Mouse (Mus musculus): Measurements from ENCODE around the gene Gsta4. TPM values are rescaled to one million over a fixed set of nuclear protein-coding genes. Genes with fewer than 3 reads are reported as not detected.
"Not testable (repeated sequence)": the region's sequence is repeated elsewhere in the genome, so short reads cannot be mapped to it uniquely, and the experiment has no call there.

Gsta4 gene
- polyA plus RNA-seq, 1 experiment from 2014 or later: 20.3 TPM

DNA sequence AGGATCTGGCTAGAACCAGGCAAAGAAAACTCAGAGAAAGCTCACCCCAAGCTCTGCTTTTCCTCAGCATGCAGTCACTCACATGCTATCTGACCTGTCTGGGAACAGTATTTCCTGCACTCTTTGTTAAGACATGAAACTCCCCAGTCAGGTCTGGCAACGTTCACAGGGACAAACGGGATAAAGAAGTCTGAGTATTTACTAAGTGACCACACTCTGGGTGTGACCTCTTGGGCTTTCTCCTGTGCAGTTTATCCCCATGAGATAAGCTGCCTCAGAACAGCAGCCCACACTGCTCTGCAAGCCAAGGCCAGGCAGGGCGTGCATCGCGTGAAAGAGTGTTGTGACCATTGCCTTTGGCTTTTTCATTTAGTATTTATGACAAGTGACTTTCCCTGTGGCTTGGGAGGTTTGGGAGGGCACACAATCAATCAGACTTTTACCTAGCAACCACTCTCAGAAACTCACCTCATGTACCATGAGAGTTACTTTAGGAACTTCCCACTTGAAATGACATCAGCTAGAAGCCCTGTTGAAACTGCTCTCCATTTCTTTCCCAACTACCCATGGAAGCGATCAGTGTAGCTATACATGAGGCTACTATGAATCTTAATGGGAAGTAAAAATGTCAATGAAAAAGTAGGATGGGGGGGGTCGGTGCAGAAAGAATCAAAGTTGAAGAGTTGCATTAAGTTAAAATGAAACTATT lies 29.9 kb downstream of the Gsta4 start:
- no peak overlapping the region for H3K9ac ChIP-seq (replicated peaks)
- WGBS: 84% methylated on average over 7 of the region's 7 CpGs
- ATAC-seq (ENCODE audit: low FRiP score, low read depth): no peak

GRCm38 (mm10) chr9:78217074-78217473 lies 34.5 kb downstream of the Gsta4 start:
- Histone ChIP-seq H3K27ac (replicated peaks) (no peak overlapping the region), H3K9me3 (no peaks in the 10 kb centered on the region), H3K27me3 (no peaks in the 10 kb centered on the region), H3K4me2 (replicated peaks) (no peak overlapping the region), H3K9ac (replicated peaks) (no peak overlapping the region), H3K4me1 (no peaks in the 10 kb centered on the region), H3K36me3 (no peaks in the 10 kb centered on the region), H3K4me3 (no peak overlapping the region)
- 79% methylated on average over 4 of the region's 4 CpGs for WGBS
- ATAC-seq (ENCODE audit: low FRiP score, low read depth): no peak

More for the DNA sequence above, 29.9 kb downstream of the Gsta4 start:
- Histone ChIP-seq H3K4me1 (no peaks in the 10 kb centered on the region), H3K4me3 (no peak overlapping the region), H3K36me3 (no peaks in the 10 kb centered on the region), H3K27ac (replicated peaks) (no peak overlapping the region), H3K9me3 (no peaks in the 10 kb centered on the region), H3K4me2 (replicated peaks) (no peak overlapping the region), H3K27me3 (no peaks in the 10 kb centered on the region)

DNA sequence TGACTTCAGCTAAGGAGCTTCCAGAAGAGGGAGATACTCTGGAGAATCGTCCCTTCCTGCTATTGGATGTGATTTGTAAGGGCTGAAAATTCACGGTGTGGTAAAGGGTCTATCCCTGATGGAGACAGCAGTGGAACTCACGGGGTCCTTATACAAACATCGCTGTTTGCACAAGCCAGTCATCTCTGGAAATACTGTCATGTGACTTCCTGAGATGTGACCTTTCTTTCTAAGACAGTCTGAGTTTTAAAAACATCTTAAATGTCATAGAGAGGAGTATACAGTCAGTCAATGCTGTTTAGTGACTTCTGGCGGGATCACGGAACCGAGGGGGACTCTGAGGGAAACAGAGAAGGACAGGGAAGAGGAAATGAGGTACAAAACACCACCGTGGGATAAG lies 40.0 kb downstream of the Gsta4 start:
- no peak for ATAC-seq (ENCODE audit: low FRiP score, low read depth)
- Histone ChIP-seq H3K27me3 (no peaks in the 10 kb centered on the region), H3K27ac (replicated peaks) (no peak overlapping the region), H3K9me3 (no peaks in the 10 kb centered on the region), H3K36me3 (no peaks in the 10 kb centered on the region), H3K4me3 (no peak overlapping the region), H3K4me2 (replicated peaks) (no peak overlapping the region), H3K9ac (replicated peaks) (no peak overlapping the region), H3K4me1 (no peaks in the 10 kb centered on the region)
- 78% methylated on average over 8 of the region's 8 CpGs for WGBS

DNA sequence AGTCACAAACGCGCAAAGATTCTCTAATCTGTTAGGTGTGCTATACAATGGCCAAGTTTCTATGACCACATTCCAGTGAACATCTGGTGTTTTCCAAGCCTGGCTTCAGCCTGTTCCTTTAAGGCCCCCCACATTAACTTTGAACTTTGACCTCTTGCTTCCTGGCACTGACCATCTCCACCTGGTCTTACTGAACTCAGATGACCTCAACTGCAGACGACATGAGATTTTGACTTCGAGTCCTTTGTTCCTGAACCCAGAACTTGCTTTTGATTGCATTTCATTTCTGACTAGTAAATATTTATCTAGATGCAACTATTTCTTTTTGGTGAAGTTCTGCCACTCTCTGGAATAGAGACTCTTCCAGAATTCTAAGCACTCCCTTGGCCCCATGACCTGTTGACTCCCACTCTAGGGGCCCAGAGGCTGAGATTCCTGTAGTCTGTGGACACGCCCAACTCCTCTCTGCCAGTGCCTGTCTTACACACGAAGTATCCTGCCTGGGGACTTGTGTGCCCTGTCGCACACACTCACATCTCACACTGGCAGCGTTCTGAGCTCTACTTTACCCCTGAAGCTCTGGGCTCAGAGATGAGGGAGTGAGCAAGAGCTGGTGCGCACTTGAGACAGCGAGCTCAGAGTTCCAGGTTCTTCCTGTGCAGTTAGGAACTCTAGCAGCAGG lies 40.8 kb downstream of the Gsta4 start:
- WGBS: 74% methylated on average over 10 of the region's 10 CpGs
- no peak overlapping the region for H3K4me2 ChIP-seq (replicated peaks)
- H3K9me3 ChIP-seq: no peaks in the 10 kb centered on the region
- no peaks in the 10 kb centered on the region for H3K4me1 ChIP-seq
- no peak overlapping the region for H3K4me3 ChIP-seq
- no peak overlapping the region for H3K27ac ChIP-seq (replicated peaks)
- no peak for ATAC-seq (ENCODE audit: low FRiP score, low read depth)
- no peaks in the 10 kb centered on the region for H3K27me3 ChIP-seq
- H3K36me3 ChIP-seq: no peaks in the 10 kb centered on the region
- H3K9ac ChIP-seq (replicated peaks): no peak overlapping the region

GRCm38 (mm10) chr9:78224418-78224817 lies 41.8 kb downstream of the Gsta4 start:
- H3K4me1 ChIP-seq: no peaks in the 10 kb centered on the region
- no peaks in the 10 kb centered on the region for H3K9me3 ChIP-seq
- no peak overlapping the region for H3K27ac ChIP-seq (replicated peaks)
- no peaks in the 10 kb centered on the region for H3K36me3 ChIP-seq
- WGBS: 96% methylated on average over 2 of the region's 2 CpGs
- no peak overlapping the region for H3K4me3 ChIP-seq
- ATAC-seq (ENCODE audit: low FRiP score, low read depth): no peak
- H3K4me2 ChIP-seq (replicated peaks): no peak overlapping the region
- H3K27me3 ChIP-seq: no peaks in the 10 kb centered on the region
- no peak overlapping the region for H3K9ac ChIP-seq (replicated peaks)

- H3K9me3 ChIP-seq: no peaks in the 10 kb centered on the region
- no peaks in the 10 kb centered on the region for H3K36me3 ChIP-seq
- H3K27ac ChIP-seq (replicated peaks): no peak overlapping the region
- H3K4me1 ChIP-seq: no peaks in the 10 kb centered on the region
- no peak overlapping the region for H3K9ac ChIP-seq (replicated peaks)
- WGBS: 87% methylated on average over 11 of the region's 11 CpGs
- no peak for ATAC-seq (ENCODE audit: low FRiP score, low read depth)
- no peak overlapping the region for H3K4me3 ChIP-seq
- no peaks in the 10 kb centered on the region for H3K27me3 ChIP-seq
- no peak overlapping the region for H3K4me2 ChIP-seq (replicated peaks)
These were observed 42.7 kb downstream of the Gsta4 start for GRCm38 (mm10) chr9:78225304-78225703.

GRCm38 (mm10) chr9:78228122-78228521 lies 45.5 kb downstream of the Gsta4 start:
- Histone ChIP-seq H3K9me3 (no peaks in the 10 kb centered on the region), H3K9ac (replicated peaks) (no peak overlapping the region), H3K27ac (replicated peaks) (no peak overlapping the region), H3K36me3 (no peaks in the 10 kb centered on the region), H3K4me2 (replicated peaks) (no peak overlapping the region), H3K4me1 (no peaks in the 10 kb centered on the region), H3K27me3 (no peaks in the 10 kb centered on the region), H3K4me3 (no peak overlapping the region)
- no peak for ATAC-seq (ENCODE audit: low FRiP score, low read depth)
- 95% methylated on average over 2 of the region's 2 CpGs for WGBS

DNA sequence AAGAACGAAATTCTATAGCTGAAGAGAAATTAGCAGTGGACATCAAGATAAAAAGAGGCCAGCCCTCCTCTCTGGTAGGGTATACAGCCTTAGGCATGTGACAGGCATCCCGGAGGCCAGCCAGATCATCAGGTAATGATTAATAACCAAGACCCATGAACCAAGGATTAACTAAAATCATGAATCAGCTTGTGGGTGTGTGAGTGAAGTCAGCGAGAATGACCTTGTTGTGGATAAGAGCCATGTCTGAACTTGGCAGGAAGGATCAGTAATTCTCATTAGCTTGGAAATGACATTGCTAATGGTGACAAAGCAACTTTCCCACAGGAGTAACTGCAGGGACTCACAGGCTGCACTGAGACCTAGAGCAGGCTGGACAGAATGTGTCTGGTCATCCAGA lies 47.1 kb downstream of the Gsta4 start:
- not testable (repeated sequence) for H3K27ac ChIP-seq (replicated peaks); H3K4me1 ChIP-seq; H3K9me3 ChIP-seq; H3K4me3 ChIP-seq; H3K4me2 ChIP-seq (replicated peaks); H3K9ac ChIP-seq (replicated peaks); H3K36me3 ChIP-seq; H3K27me3 ChIP-seq; ATAC-seq (ENCODE audit: low FRiP score, low read depth)
- WGBS: 70% methylated on average over 3 of the region's 3 CpGs

DNA sequence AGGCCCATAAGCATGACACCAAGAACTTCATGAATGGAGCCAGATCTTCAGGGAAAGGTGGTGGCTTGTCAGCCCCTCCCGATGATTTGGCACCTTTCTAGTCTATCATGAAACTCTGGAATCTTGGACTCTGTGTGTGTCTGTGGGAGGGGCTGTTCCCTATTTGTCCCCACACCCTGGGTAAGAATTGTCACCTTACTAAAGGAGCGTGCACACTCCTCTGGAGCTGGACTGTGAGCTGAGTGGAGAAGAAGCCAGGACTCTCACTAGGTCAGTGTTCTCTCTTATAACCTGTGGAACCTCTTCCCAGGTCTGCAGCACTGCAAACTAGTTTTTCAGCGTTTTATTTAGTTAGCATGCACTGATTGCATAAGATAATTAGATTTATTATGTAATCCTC lies 47.9 kb downstream of the Gsta4 start, which contains the start of gene Gsta1:
Gene Gsta1, plus strand, starts transcription at position 196 of the 400 bp plus-strand sequence.
- H3K4me1 ChIP-seq; H3K9ac ChIP-seq (replicated peaks); ATAC-seq (ENCODE audit: low FRiP score, low read depth); H3K9me3 ChIP-seq; H3K4me2 ChIP-seq (replicated peaks); H3K4me3 ChIP-seq; H3K27me3 ChIP-seq; H3K27ac ChIP-seq (replicated peaks); H3K36me3 ChIP-seq: not testable (repeated sequence)
- 90% methylated on average over 3 of the region's 3 CpGs for WGBS

- H3K4me1 ChIP-seq; H3K27ac ChIP-seq (replicated peaks); H3K27me3 ChIP-seq; H3K4me3 ChIP-seq; H3K4me2 ChIP-seq (replicated peaks); H3K9me3 ChIP-seq; H3K9ac ChIP-seq (replicated peaks); H3K36me3 ChIP-seq: not testable (repeated sequence)
- peak; percentile 34; the same call in 1 of the 2 replicates for ATAC-seq (ENCODE audit: low FRiP score, low read depth)
- no CpG with 5 or more reads among the region's 10 CpGs for WGBS
These were observed 50.6 kb downstream of the Gsta4 start for GRCm38 (mm10) chr9:78233121-78233695.

- H3K4me2 ChIP-seq (replicated peaks); ATAC-seq (ENCODE audit: low FRiP score, low read depth); H3K9me3 ChIP-seq; H3K4me3 ChIP-seq; H3K27ac ChIP-seq (replicated peaks); H3K9ac ChIP-seq (replicated peaks); H3K4me1 ChIP-seq; H3K27me3 ChIP-seq; H3K36me3 ChIP-seq: not testable (repeated sequence)
- WGBS: 83% methylated on average over 4 of the region's 4 CpGs
These were observed 73.3 kb downstream of the Gsta4 start for GRCm38 (mm10) chr9:78255683-78256470.

DNA sequence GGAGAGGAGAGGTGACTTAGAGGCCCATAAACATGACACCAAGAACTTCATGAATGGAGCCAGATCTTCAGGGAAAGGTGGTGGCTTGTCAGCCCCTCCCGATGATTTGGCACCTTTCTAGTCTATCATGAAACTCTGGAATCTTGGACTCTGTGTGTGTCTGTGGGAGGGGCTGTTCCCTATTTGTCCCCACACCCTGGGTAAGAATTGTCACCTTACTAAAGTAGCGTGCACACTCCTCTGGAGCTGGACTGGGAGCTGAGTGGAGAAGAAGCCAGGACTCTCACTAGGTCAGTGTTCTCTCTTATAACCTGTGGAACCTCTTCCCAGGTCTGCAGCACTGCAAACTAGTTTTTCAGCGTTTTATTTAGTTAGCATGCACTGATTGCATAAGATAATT lies 74.3 kb downstream of the Gsta4 start, which contains the start of gene Gm3776:
Gene Gm3776, plus strand, starts transcription at position 216 of the 400 bp plus-strand sequence.
- not testable (repeated sequence) for H3K27ac ChIP-seq (replicated peaks); H3K4me1 ChIP-seq; H3K4me3 ChIP-seq; H3K4me2 ChIP-seq (replicated peaks); H3K27me3 ChIP-seq; H3K9me3 ChIP-seq; ATAC-seq (ENCODE audit: low FRiP score, low read depth); H3K36me3 ChIP-seq; H3K9ac ChIP-seq (replicated peaks)
- WGBS: 96% methylated on average over 1 of the region's 3 CpGs

Data from midbrain, embryonic 12.5 days (tissue).